Mouse (Mus musculus) hematopoietic stem cell, adult 5-6 weeks (primary cell): ENCODE measurements around the gene Cd3eap. TPM values are rescaled to one million over a fixed set of nuclear protein-coding genes. Genes with fewer than 3 reads are reported as not detected.

Source experiments
- total RNA-seq: library from RNA; stranded (forward); fragments of 172-1452, 232-1000 nt; gene quantifications from 2 replicates; pipeline ENCODE4 v1.2.3, GENCODE M21; 2017

Cd3eap gene
- total RNA-seq, 1 experiment from 2014 or later = 23.6 TPM

Other genes starting within 250 kb of the Cd3eap start
- gene Gm4969, start 241.1 kb downstream of the Cd3eap start, total RNA-seq = 0.50 and 1.1 TPM in 2 replicates
- gene Fbxo46, start 239.6 kb downstream of the Cd3eap start, total RNA-seq = 7.8 and 8.3 TPM in 2 replicates
- 3.5 and 4.8 TPM in 2 replicates for gene Qpctl, start 210.2 kb downstream of the Cd3eap start, total RNA-seq
- 55.1 and 97.6 TPM in 2 replicates for gene Snrpd2, start 209.8 kb downstream of the Cd3eap start, total RNA-seq
- not detected in 2 replicates for gene Gipr, start 193.4 kb downstream of the Cd3eap start, total RNA-seq
- gene Eml2, start 183.1 kb downstream of the Cd3eap start, total RNA-seq = 20.0 and 23.6 TPM in 2 replicates
- gene Gpr4, start 146.9 kb downstream of the Cd3eap start, total RNA-seq = 0.74 and 1.4 TPM in 2 replicates
- 19.9 and 26.8 TPM in 2 replicates for gene Opa3, start 131.1 kb downstream of the Cd3eap start, total RNA-seq
- gene Vasp, start 87.7 kb downstream of the Cd3eap start, total RNA-seq = 99.8 and 117 TPM in 2 replicates
- 0.25 TPM in 1 of 2 replicates, not detected in the other for gene Ppm1n, start 79.4 kb downstream of the Cd3eap start, total RNA-seq
- not detected in 2 replicates for gene Rtn2, start 76.9 kb downstream of the Cd3eap start, total RNA-seq
- 190 and 280 TPM in 2 replicates for gene Fosb, start 49.4 kb downstream of the Cd3eap start, total RNA-seq
- 20.0 and 28.0 TPM in 2 replicates for gene Ercc1, start 14.7 kb downstream of the Cd3eap start, total RNA-seq
- gene Ppp1r13l, start 266 bp upstream of the Cd3eap start, total RNA-seq = 0.25 and 0.60 TPM in 2 replicates
- gene Ercc2, start 22.5 kb upstream of the Cd3eap start, total RNA-seq = 32.3 and 42.5 TPM in 2 replicates
- 1.5 and 2.6 TPM in 2 replicates for gene Klc3, start 44.6 kb upstream of the Cd3eap start, total RNA-seq
- gene Ckm, start 45.3 kb upstream of the Cd3eap start, total RNA-seq = 0.25 and 0.31 TPM in 2 replicates
- gene Mark4, start 99.3 kb upstream of the Cd3eap start, total RNA-seq = 6.4 and 11.8 TPM in 2 replicates
- 2.2 and 3.8 TPM in 2 replicates for gene Exoc3l2, start 103.8 kb upstream of the Cd3eap start, total RNA-seq
- 1.4 and 2.1 TPM in 2 replicates for gene Bloc1s3, start 148.9 kb upstream of the Cd3eap start, total RNA-seq
- 24.2 and 30.8 TPM in 2 replicates for gene Trappc6a, start 148.9 kb upstream of the Cd3eap start, total RNA-seq
- 0.44 TPM in 1 of 2 replicates, not detected in the other for gene Nkpd1, start 158.4 kb upstream of the Cd3eap start, total RNA-seq
- 12.2 and 16.3 TPM in 2 replicates for gene Ppp1r37, start 203.6 kb upstream of the Cd3eap start, total RNA-seq
- gene Zfp296, start 217.8 kb upstream of the Cd3eap start, total RNA-seq = 5.3 and 5.9 TPM in 2 replicates
- 35.4 and 44.9 TPM in 2 replicates for gene Gemin7, start 218.1 kb upstream of the Cd3eap start, total RNA-seq
- 40.1 and 51.3 TPM in 2 replicates for gene Clasrp, start 245.0 kb upstream of the Cd3eap start, total RNA-seq